Mouse (Mus musculus) hindbrain, postnatal 0 days (tissue): ENCODE measurements at regions not wholly inside any gene's neighbourhood (a gene's known extent, or its start where the extent isn't known, plus 50 kb on each side); places are given as distances from the start of the nearest gene placed in this dataset.

Experiments
- ATAC-seq: fragments of 200-750 bp; cut with Nextera tagmentation; 2 replicates; pipeline ENCODE4 v1.8.0; 2017; ENCODE audit warnings: mild to moderate bottlenecking, moderate TSS enrichment, moderate library complexity
- DNase-seq: peaks from one replicate; pipeline ENCODE4 v3.0.0-alpha.2; 2015; ENCODE audit warnings: low spot score
- H3K27ac ChIP-seq: fragments of 300-500 bp; sonication (generic); 2 replicates; pipeline ENCODE4 v1.5.1; 2014; ENCODE audit warnings: mild to moderate bottlenecking
- H3K27me3 ChIP-seq: fragments of 300-500 bp; sonication (generic); 2 replicates; pipeline ENCODE4 v1.6.1; 2014; ENCODE audit warnings: low read length, mixed read lengths; ENCODE audit not compliant: insufficient read depth
- H3K36me3 ChIP-seq: fragments of 300-500 bp; sonication (generic); 2 replicates; pipeline ENCODE4 v1.6.1; 2014; ENCODE audit warnings: low read length, mixed read lengths; ENCODE audit not compliant: insufficient read depth
- H3K4me1 ChIP-seq: fragments of 300-500 bp; sonication (generic); 2 replicates; pipeline ENCODE4 v1.6.1; 2014; ENCODE audit warnings: antibody characterized with exemption, low read length, mixed read lengths; ENCODE audit not compliant: insufficient read depth
- H3K4me2 ChIP-seq: fragments of 300-500 bp; sonication (generic); 2 replicates; pipeline ENCODE4 v1.6.1; 2014; ENCODE audit warnings: low read depth, mild to moderate bottlenecking, low read length, moderate library complexity, mixed read lengths
- H3K4me3 ChIP-seq: fragments of 300-500 bp; sonication (generic); 2 replicates; pipeline ENCODE4 v1.5.1; 2014; ENCODE audit warnings: low read length
- H3K9ac ChIP-seq: fragments of 300-500 bp; sonication (generic); replicated peaks from 2 replicates; pipeline ENCODE4 v1.6.1; 2014; ENCODE audit warnings: mild to moderate bottlenecking, low read length, moderate library complexity, mixed read lengths
- H3K9me3 ChIP-seq: fragments of 300-500 bp; sonication (generic); 2 replicates; pipeline ENCODE4 v1.6.1; 2016; ENCODE audit warnings: low read length, mixed read lengths
- CTCF ChIP-seq: IDR thresholded peaks from 2 replicates; pipeline ENCODE4 v1.5.1; 2016; ENCODE audit warnings: antibody characterized with exemption, control low read depth, low read depth
- WGBS: fragments of 180-500 bp; shearing (Covaris S2); extraction: QIAGEN DNeasy Blood & Tissue Kit; methylation state at CpG from one replicate; pipeline ENCODE4 v1.1.7; 2014; 5-methylcytosine and 5-hydroxymethylcytosine counted together

- no peak overlapping the region for H3K4me2 ChIP-seq
- no peak for TF ChIP-seq CTCF
- H3K9me3 ChIP-seq, result no peaks in the 10 kb centered on the region
- DNase-seq, result peak; percentile 15
- ATAC-seq, result no peak
- H3K27ac ChIP-seq, result no peak overlapping the region
- H3K27me3 ChIP-seq, result no peaks in the 10 kb centered on the region
- no peaks in the 10 kb centered on the region for H3K36me3 ChIP-seq
- 24% methylated on average over 14 of the region's 14 CpGs for WGBS
- H3K4me3 ChIP-seq, result no peak overlapping the region
- no peak overlapping the region for H3K9ac ChIP-seq
- H3K4me1 ChIP-seq, result no peaks in the 10 kb centered on the region
Observed at GRCm38 (mm10) chr2:178745296-178746015, 315.1 kb downstream of the Cdh26 start.

- no peaks in the 10 kb centered on the region for H3K4me1 ChIP-seq
- no peak overlapping the region for H3K4me2 ChIP-seq
- no peak overlapping the region for H3K9ac ChIP-seq
- TF ChIP-seq CTCF, result peak; percentile 22; the same call in 1 of the 2 replicates
- DNase-seq (no peak), ATAC-seq (no peak)
- H3K27me3 ChIP-seq, result no peaks in the 10 kb centered on the region
- 72% methylated on average over 1 of the region's 1 CpGs for WGBS
- H3K9me3 ChIP-seq, result no peaks in the 10 kb centered on the region
- no peaks in the 10 kb centered on the region for H3K36me3 ChIP-seq
- no peak overlapping the region for H3K27ac ChIP-seq
- no peak overlapping the region for H3K4me3 ChIP-seq
Observed at GRCm38 (mm10) chr2:178751247-178751646, 320.9 kb downstream of the Cdh26 start.

GRCm38 (mm10) chr2:178758366-178758765 is 328.0 kb downstream of the Cdh26 start:
- H3K9me3 ChIP-seq, result no peaks in the 10 kb centered on the region
- no peak overlapping the region for H3K4me2 ChIP-seq
- no peak overlapping the region for H3K27ac ChIP-seq
- ATAC-seq (no peak), DNase-seq (peak; percentile 82)
- no peaks in the 10 kb centered on the region for H3K36me3 ChIP-seq
- peak; percentile 92 for TF ChIP-seq CTCF
- no peak overlapping the region for H3K9ac ChIP-seq
- no peaks in the 10 kb centered on the region for H3K4me1 ChIP-seq
- H3K4me3 ChIP-seq, result no peak overlapping the region
- 6% methylated on average over 2 of the region's 2 CpGs for WGBS
- H3K27me3 ChIP-seq, result no peaks in the 10 kb centered on the region

GRCm38 (mm10) chr2:178768526-178768925 is 338.2 kb downstream of the Cdh26 start:
- H3K4me3 ChIP-seq, result no peak overlapping the region
- H3K4me1 ChIP-seq, result no peaks in the 10 kb centered on the region
- no peaks in the 10 kb centered on the region for H3K27me3 ChIP-seq
- TF ChIP-seq CTCF, result no peak
- no peaks in the 10 kb centered on the region for H3K9me3 ChIP-seq
- H3K4me2 ChIP-seq, result no peak overlapping the region
- 68% methylated on average over 4 of the region's 4 CpGs for WGBS
- DNase-seq, result no peak
- no peaks in the 10 kb centered on the region for H3K36me3 ChIP-seq
- no peak overlapping the region for H3K27ac ChIP-seq
- no peak overlapping the region for H3K9ac ChIP-seq
- no peak for ATAC-seq

GRCm38 (mm10) chr2:178769001-178769400 is 338.7 kb downstream of the Cdh26 start:
- DNase-seq, result no peak
- Histone ChIP-seq H3K9me3 (no peaks in the 10 kb centered on the region), H3K27ac (no peak overlapping the region), H3K36me3 (no peaks in the 10 kb centered on the region), H3K4me3 (no peak overlapping the region), H3K9ac (no peak overlapping the region), H3K27me3 (no peaks in the 10 kb centered on the region), H3K4me2 (no peak overlapping the region), H3K4me1 (no peaks in the 10 kb centered on the region)
- no peak for ATAC-seq
- 45% methylated on average over 4 of the region's 4 CpGs for WGBS
- no peak for TF ChIP-seq CTCF

- no peak for TF ChIP-seq CTCF
- 14% methylated on average over 1 of the region's 1 CpGs for WGBS
- Histone ChIP-seq H3K27ac (no peak overlapping the region), H3K9ac (no peak overlapping the region), H3K27me3 (no peaks in the 10 kb centered on the region), H3K4me2 (no peak overlapping the region), H3K36me3 (no peaks in the 10 kb centered on the region), H3K4me3 (no peak overlapping the region), H3K4me1 (no peaks in the 10 kb centered on the region), H3K9me3 (no peaks in the 10 kb centered on the region)
- ATAC-seq (peak; percentile 74), DNase-seq (peak; percentile 82)
Observed at GRCm38 (mm10) chr2:178771435-178771834, 341.1 kb downstream of the Cdh26 start.

- Histone ChIP-seq H3K27ac (no peak overlapping the region), H3K9ac (no peak overlapping the region), H3K9me3 (no peaks in the 10 kb centered on the region), H3K27me3 (no peaks in the 10 kb centered on the region), H3K4me2 (no peak overlapping the region), H3K4me1 (no peaks in the 10 kb centered on the region), H3K36me3 (no peaks in the 10 kb centered on the region), H3K4me3 (no peak overlapping the region)
- TF ChIP-seq CTCF, result no peak
- no peak for ATAC-seq
- no peak for DNase-seq
- WGBS, result 94% methylated on average over 3 of the region's 3 CpGs
Observed at GRCm38 (mm10) chr2:178771881-178772280, 341.6 kb downstream of the Cdh26 start.
